Mouse (Mus musculus) G1E (cell line): ENCODE data around the gene Rpl24. TPM values are rescaled to one million over a fixed set of nuclear protein-coding genes. Genes with fewer than 3 reads are reported as not detected.

Experiments
- ATAC-seq: 2 replicates; pipeline ENCODE4 v1.8.0; 2016; ENCODE audit warnings: mild to moderate bottlenecking; ENCODE audit not compliant: insufficient number of reproducible peaks, poor library complexity, low FRiP score, severe bottlenecking; ENCODE audit errors: extremely low read depth
- DNase-seq: peaks from one replicate; pipeline ENCODE4 v3.0.0; 2012; ENCODE audit warnings: low spot score
- H3K27me3 ChIP-seq: 2 replicates; pipeline ENCODE4 v1.6.1; 2012; ENCODE audit warnings: mild to moderate bottlenecking, low read length, inconsistent platforms; ENCODE audit not compliant: insufficient read depth
- H3K36me3 ChIP-seq: replicated peaks from 2 replicates; pipeline ENCODE3; 2012; ENCODE audit warnings: mild to moderate bottlenecking, inconsistent platforms
- H3K4me1 ChIP-seq: 2 replicates; pipeline ENCODE4 v1.6.1; 2012; ENCODE audit warnings: low read depth, low read length, inconsistent platforms, mixed read lengths; ENCODE audit not compliant: insufficient read depth
- H3K4me3 ChIP-seq: 2 replicates; pipeline ENCODE4 v1.5.1; 2012; ENCODE audit warnings: low read depth, mild to moderate bottlenecking, inconsistent platforms, low read length, moderate library complexity, mixed read lengths
- H3K9me3 ChIP-seq: replicated peaks from 2 replicates; pipeline ENCODE4 v1.6.1; 2012; ENCODE audit warnings: inconsistent platforms
- CTCF ChIP-seq: IDR thresholded peaks from 2 replicates; pipeline ENCODE4 v1.5.1; 2012; ENCODE audit warnings: low read depth, low read length, inconsistent platforms, mixed read lengths
- GATA1 ChIP-seq: IDR thresholded peaks from 2 replicates; pipeline ENCODE4 v1.6.1; 2012; ENCODE audit warnings: borderline replicate concordance, low read length, inconsistent platforms, mixed read lengths
- GATA2 ChIP-seq: IDR thresholded peaks from 2 replicates; pipeline ENCODE4 v1.6.1; 2012; ENCODE audit warnings: low read depth, low read length, inconsistent platforms, borderline replicate concordance
- POLR2AphosphoS5 ChIP-seq: IDR thresholded peaks from 2 replicates; pipeline ENCODE4 v1.6.1; 2012; ENCODE audit warnings: low read depth, low read length, inconsistent platforms; ENCODE audit not compliant: insufficient replicate concordance
- TAL1 ChIP-seq: conservative IDR thresholded peaks from 2 replicates; pipeline ENCODE4 v1.6.1; 2012; ENCODE audit warnings: low read depth, low read length, inconsistent platforms, mixed read lengths
- polyA plus RNA-seq: library from polyadenylated mRNA; stranded (reverse); fragments of >175 nt; gene quantifications from 2 replicates; pipeline ENCODE4 v1.2.3, GENCODE M21; 2012
- total RNA-seq, 2 experiments: library from RNA; stranded (forward) in 1 of 2; stranded (reverse) in 1 of 2; fragments of 200-1000 nt in 1 of 2; fragments of >200 nt in 1 of 2; fragmentation: Nextera tagmentation in 1 of 2; gene quantifications; 2 replicates each; pipeline ENCODE4 v1.2.3; 2014 to 2017

Rpl24 gene
- total and polyA plus RNA-seq, 3 experiments = 148 to 1,386 (median 496) TPM

GRCm38 (mm10) chr16:55967221-55967620 is 1.1 kb downstream of the Rpl24 start:
- peak; percentile 9 for DNase-seq
- ATAC-seq = no peak
- H3K4me1 ChIP-seq = peaks cover 47% of the 10 kb centered on the region
- no peaks in the 10 kb centered on the region for H3K9me3 ChIP-seq
- H3K27me3 ChIP-seq = no peaks in the 10 kb centered on the region
- peaks cover 46% of the 10 kb centered on the region for H3K36me3 ChIP-seq
- H3K4me3 ChIP-seq = peak overlapping the region; percentile 76
- no peak for TF ChIP-seq GATA2
- no peak for TF ChIP-seq GATA1
- no peak for TF ChIP-seq TAL1
- no peak for TF ChIP-seq CTCF
- TF ChIP-seq POLR2AphosphoS5 = no peak

GRCm38 (mm10) chr16:55969147-55969546 is 3.1 kb downstream of the Rpl24 start:
- no peaks in the 10 kb centered on the region for H3K9me3 ChIP-seq
- TF ChIP-seq POLR2AphosphoS5 (no peak), CTCF (no peak), TAL1 (no peak), GATA2 (no peak), GATA1 (no peak)
- peak; percentile 15 for DNase-seq
- H3K4me3 ChIP-seq = peak overlapping the region; percentile 51; the same call in 1 of the 2 replicates
- peaks cover 52% of the 10 kb centered on the region for H3K36me3 ChIP-seq
- peaks cover 57% of the 10 kb centered on the region for H3K4me1 ChIP-seq
- H3K27me3 ChIP-seq = no peaks in the 10 kb centered on the region
- no peak for ATAC-seq

GRCm38 (mm10) chr16:55970416-55970815 is 4.3 kb downstream of the Rpl24 start:
- no peaks in the 10 kb centered on the region for H3K9me3 ChIP-seq
- H3K4me3 ChIP-seq = no peak overlapping the region; the same call in 1 of the 2 replicates
- ATAC-seq = no peak
- no peak for DNase-seq
- H3K36me3 ChIP-seq = peaks cover 52% of the 10 kb centered on the region
- TF ChIP-seq TAL1 (no peak), POLR2AphosphoS5 (no peak), GATA2 (no peak), GATA1 (no peak), CTCF (no peak)
- H3K4me1 ChIP-seq = peaks cover 55% of the 10 kb centered on the region
- no peaks in the 10 kb centered on the region for H3K27me3 ChIP-seq

- H3K9me3 ChIP-seq = no peaks in the 10 kb centered on the region
- H3K36me3 ChIP-seq = peaks cover 57% of the 10 kb centered on the region
- DNase-seq (no peak), ATAC-seq (no peak)
- no peaks in the 10 kb centered on the region for H3K27me3 ChIP-seq
- no peak for TF ChIP-seq GATA1
- no peak for TF ChIP-seq CTCF
- no peak for TF ChIP-seq TAL1
- no peak for TF ChIP-seq POLR2AphosphoS5
- TF ChIP-seq GATA2 = no peak
- peaks cover 65% of the 10 kb centered on the region for H3K4me1 ChIP-seq
- no peak overlapping the region; the same call in 1 of the 2 replicates for H3K4me3 ChIP-seq
Observed at GRCm38 (mm10) chr16:55971735-55972615, 5.9 kb downstream of the Rpl24 start.

GRCm38 (mm10) chr16:55972626-55973201 is 6.6 kb downstream of the Rpl24 start:
- H3K36me3 ChIP-seq = peaks cover 54% of the 10 kb centered on the region
- TF ChIP-seq CTCF (no peak), TAL1 (no peak), POLR2AphosphoS5 (no peak), GATA2 (no peak), GATA1 (no peak)
- no peaks in the 10 kb centered on the region for H3K27me3 ChIP-seq
- no peak for DNase-seq
- H3K4me1 ChIP-seq = peaks cover 65% of the 10 kb centered on the region
- H3K4me3 ChIP-seq = peak overlapping the region; percentile 91; the same call in 1 of the 2 replicates
- H3K9me3 ChIP-seq = no peaks in the 10 kb centered on the region
- ATAC-seq = no peak
